Comparison of ENCODE assay signal across 8 mouse cellular contexts in the genomic region with DNA sequence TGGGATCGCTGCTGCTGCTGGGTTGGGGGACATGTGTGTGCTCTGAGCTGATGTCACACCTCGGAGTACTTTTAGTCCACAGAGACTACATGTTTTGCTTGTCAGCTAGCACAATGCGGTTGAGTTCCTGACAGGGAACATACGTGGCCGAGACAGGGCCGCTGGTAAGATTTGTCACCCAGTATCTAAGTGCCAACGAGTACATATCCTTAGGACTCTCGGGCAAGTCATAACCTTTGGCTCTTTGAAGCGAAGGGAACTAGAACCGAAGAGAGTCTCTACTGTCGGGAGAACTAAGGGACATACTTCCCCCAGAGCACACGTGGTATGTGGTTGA. TPM values are rescaled to one million over a fixed set of nuclear protein-coding genes. Genes with fewer than 3 reads are reported as not detected.
DNase-seq lines count a peak whose midpoint lies in the region; ATAC-seq and TF ChIP-seq lines count a peak whose summit lies in the region.

No protein-coding gene starts in this region.

- H3K4me2 ChIP-seq in heart, embryonic 11.5 days, result peak overlapping the region; percentile 78
- peak overlapping the region; percentile 80 for H3K4me2 ChIP-seq in intestine, embryonic 14.5 days (ENCODE audit: low read length)
- peak overlapping the region; percentile 73 for H3K4me2 ChIP-seq in midbrain, embryonic 15.5 days

- H3K27me3 ChIP-seq in heart, embryonic 11.5 days (ENCODE audit: control insufficient read depth, insufficient read depth, low read length), result no peaks in the 10 kb centered on the region
- H3K27me3 ChIP-seq in C2C12 (ENCODE audit: control insufficient read depth, insufficient read depth, insufficient read length), result no peaks in the 10 kb centered on the region
- H3K27me3 ChIP-seq in embryonic facial prominence, embryonic 10.5 days (replicated peaks; ENCODE audit: low read depth, poor library complexity, severe bottlenecking), result no peaks in the 10 kb centered on the region
- H3K27me3 ChIP-seq in intestine, embryonic 14.5 days (replicated peaks; ENCODE audit: control insufficient read depth, insufficient read depth, low read length), result no peaks in the 10 kb centered on the region
- no peaks in the 10 kb centered on the region for H3K27me3 ChIP-seq in midbrain, embryonic 15.5 days (replicated peaks)

- peak overlapping the region; percentile 99 for H3K4me3 ChIP-seq in heart, embryonic 11.5 days (ENCODE audit: low read depth, low read length)
- peak overlapping the region; percentile 71 for H3K4me3 ChIP-seq in C2C12 (ENCODE audit: insufficient read depth, poor library complexity, severe bottlenecking)
- peak overlapping the region; percentile 96 for H3K4me3 ChIP-seq in embryonic facial prominence, embryonic 10.5 days
- H3K4me3 ChIP-seq in intestine, embryonic 14.5 days (ENCODE audit: low read depth, low read length), result peak overlapping the region; percentile 79
- H3K4me3 ChIP-seq in midbrain, embryonic 15.5 days, result peak overlapping the region; percentile 86

- H3K27ac ChIP-seq in heart, embryonic 11.5 days (ENCODE audit: low read depth, low read length), result no peak overlapping the region
- peak overlapping the region; percentile 91 for H3K27ac ChIP-seq in embryonic facial prominence, embryonic 10.5 days (replicated peaks)
- no peak overlapping the region for H3K27ac ChIP-seq in intestine, embryonic 14.5 days (ENCODE audit: low read depth)
- 0 out of 2 replicates have a peak overlapping the region, but pooled peaks have one; percentile 84 for H3K27ac ChIP-seq in midbrain, embryonic 15.5 days

- 6% methylated on average over 12 of the region's 12 CpGs for WGBS in heart, embryonic 11.5 days (ENCODE audit: insufficient replicate concordance)
- WGBS in embryonic facial prominence, embryonic 10.5 days, result 6% methylated on average over 12 of the region's 12 CpGs
- WGBS in intestine, embryonic 14.5 days, result 3% methylated on average over 12 of the region's 12 CpGs
- 7% methylated on average over 12 of the region's 12 CpGs for WGBS in midbrain, embryonic 15.5 days

- H3K9me3 ChIP-seq in heart, embryonic 11.5 days (replicated peaks; ENCODE audit: control insufficient read depth, low read length), result no peaks in the 10 kb centered on the region
- no peaks in the 10 kb centered on the region for H3K9me3 ChIP-seq in embryonic facial prominence, embryonic 10.5 days
- no peaks in the 10 kb centered on the region for H3K9me3 ChIP-seq in intestine, embryonic 14.5 days (ENCODE audit: control insufficient read depth, low read length)
- H3K9me3 ChIP-seq in midbrain, embryonic 15.5 days, result no peaks in the 10 kb centered on the region

- peaks cover 6% of the 10 kb centered on the region for H3K4me1 ChIP-seq in heart, embryonic 11.5 days (ENCODE audit: control insufficient read depth, insufficient read depth, low read length)
- peaks cover 20% of the 10 kb centered on the region for H3K4me1 ChIP-seq in embryonic facial prominence, embryonic 10.5 days
- H3K4me1 ChIP-seq in intestine, embryonic 14.5 days (replicated peaks; ENCODE audit: control insufficient read depth, insufficient read depth, low read length), result peaks cover 7% of the 10 kb centered on the region
- peaks cover 22% of the 10 kb centered on the region for H3K4me1 ChIP-seq in midbrain, embryonic 15.5 days

- intact Hi-C loops in gastrocnemius, postnatal 36 days (cut with DNase I), result no loop called here

- peak overlapping the region; percentile 88 for H3ac ChIP-seq in C2C12 (ENCODE audit: control insufficient read depth, insufficient read length, low read depth)

- ATAC-seq in heart, embryonic 11.5 days (replicated peaks; ENCODE audit: insufficient number of reproducible peaks, low FRiP score, low TSS enrichment), result 0 out of 2 replicates have a peak, but pooled peaks have one; percentile 5
- ATAC-seq in intestine, embryonic 14.5 days (replicated peaks; ENCODE audit: low FRiP score, low TSS enrichment, low read depth), result peak; percentile 0; the same call in 1 of the 2 replicates
- no peak; the same call in none of the 2 replicates for ATAC-seq in midbrain, embryonic 15.5 days (replicated peaks)

- no peak for DNase-seq in heart, adult 8-10 months (ENCODE audit: low spot score)
- DNase-seq in embryonic facial prominence, embryonic 10.5 days (ENCODE audit: low spot score), result no peak
- no peak for DNase-seq in intestine, embryonic 14.5 days (ENCODE audit: low spot score)
- DNase-seq in spleen, adult 18-20 months, result no peak
- no peak for DNase-seq in gastrocnemius, postnatal 36 days

- peak overlapping the region; percentile 96 for H3K9ac ChIP-seq in heart, embryonic 11.5 days (ENCODE audit: low read depth, low read length)
- H3K9ac ChIP-seq in intestine, embryonic 14.5 days (ENCODE audit: low read length), result peak overlapping the region; percentile 90
- peak overlapping the region; percentile 93 for H3K9ac ChIP-seq in midbrain, embryonic 15.5 days

- peaks cover 29% of the 10 kb centered on the region for H3K79me2 ChIP-seq in C2C12 (ENCODE audit: control insufficient read depth, insufficient read depth)

- TF ChIP-seq CTCF in C2C12 (IDR thresholded peaks at IDR 0.05; ENCODE audit: control insufficient read depth, insufficient read depth, insufficient read length), result no peak

- H3K36me3 ChIP-seq in heart, embryonic 11.5 days (ENCODE audit: control insufficient read depth, insufficient read depth, low read length), result peaks cover 3% of the 10 kb centered on the region; the same call in 1 of the 2 replicates
- peaks cover 21% of the 10 kb centered on the region for H3K36me3 ChIP-seq in C2C12 (ENCODE audit: control insufficient read depth, insufficient read depth)
- peaks cover 24% of the 10 kb centered on the region for H3K36me3 ChIP-seq in embryonic facial prominence, embryonic 10.5 days (replicated peaks)
- peaks cover 23% of the 10 kb centered on the region for H3K36me3 ChIP-seq in intestine, embryonic 14.5 days (ENCODE audit: control insufficient read depth, insufficient read depth, low read length)
- peaks cover 10% of the 10 kb centered on the region; the same call in 1 of the 2 replicates for H3K36me3 ChIP-seq in midbrain, embryonic 15.5 days (replicated peaks)

- peaks cover 10% of the 10 kb centered on the region for H3K79me3 ChIP-seq in C2C12 (ENCODE audit: low read depth)

TF ChIP-seq in C2C12, 6 proteins besides CTCF, POLR2A, EP300 and RAD21:
- TF ChIP-seq MAX (IDR thresholded peaks at IDR 0.05) (no peak), FOSL1 (IDR thresholded peaks at IDR 0.05; ENCODE audit: insufficient read depth, low read length, poor library complexity, severe bottlenecking) (no peak)
TF ChIP-seq in C2C12: peak in this region for 0.

RNA-seq across cellular contexts. Expression of gene Scyl3, which starts 1.5 kb away (rescaled TPM):
- 11.9 and 14.0 TPM in 2 replicates for polyA plus RNA-seq in heart, embryonic 11.5 days (2014; fragmentation: Nextera tagmentation; extraction: Ambion mirVana)
- 1 to 10 TPM; 4.5 to 5.8 (median 5.4) TPM for total RNA-seq in heart, adult 8-10 months (2022)
- 4.4 TPM for polyA plus RNA-seq in C2C12 (2012; fragmentation: generic; extraction: Trizol)
- polyA plus RNA-seq in embryonic facial prominence, embryonic 10.5 days (2016; fragmentation: Nextera tagmentation; extraction: Ambion mirVana), result 18.4 and 18.6 TPM in 2 replicates
- polyA plus RNA-seq in intestine, embryonic 14.5 days (2014; fragmentation: Nextera tagmentation; extraction: Ambion mirVana), result 15.7 and 18.5 TPM in 2 replicates
- 14.5 and 15.1 TPM in 2 replicates for polyA plus RNA-seq in midbrain, embryonic 15.5 days (2015; fragmentation: Nextera tagmentation; extraction: Ambion mirVana)
- 1 to 10 TPM; 4.7 to 4.9 TPM for total RNA-seq in gastrocnemius, postnatal 36 days (2021)

Comparison
In these comparisons a context has a peak if more than half of its experiments do, and no peak if none do; other contexts are left out.
1. H3K27ac ChIP-seq: peak in embryonic facial prominence, embryonic 10.5 days (single experiment) and midbrain, embryonic 15.5 days (single experiment); none in heart, embryonic 11.5 days (single experiment) and intestine, embryonic 14.5 days (single experiment).
2. Peak in every context shown above with its lines, with median percentiles within 50 percentile points of each other: H3K4me2 ChIP-seq, H3K4me3 ChIP-seq and H3K9ac ChIP-seq.